Mouse (Mus musculus) liver, postnatal 0 days (tissue): ENCODE data around the gene Trub2.
A peak's percentile ranks its signal among the peaks of the same experiment; 100 is the strongest.

Source experiments
- CTCF ChIP-seq: sonication (generic); IDR thresholded peaks from 2 replicates; pipeline ENCODE4 v1.5.1; 2016; ENCODE audit warnings: antibody characterized with exemption, low read depth
- EP300 ChIP-seq: IDR thresholded peaks from 2 replicates; pipeline ENCODE4 v1.6.1; 2016; ENCODE audit warnings: antibody characterized with exemption, low read depth, mild to moderate bottlenecking

- peak; percentile 16; the same call in 1 of the 2 replicates for TF ChIP-seq CTCF
- no peak for TF ChIP-seq EP300
Measured at GRCm38 (mm10) chr2:29802075-29802826, 13.9 kb upstream of the Trub2 start, which contains the start of gene Slc27a4.
